Mouse (Mus musculus) CH12.LX (cell line): ENCODE results near the gene Rpl36al.

ENCODE experiments used
- CTCF ChIP-seq, 2 experiments: IDR thresholded peaks in 1 of 2; conservative IDR thresholded peaks in 1 of 2; 2 replicates each; pipeline ENCODE4 v1.5.1; 2011 to 2012; ENCODE audit warnings: low read depth in 2 of 2, low read length in 2 of 2, improper control_type of control experiment in 1 of 2, inconsistent platforms in 1 of 2, mild to moderate bottlenecking in 1 of 2, moderate library complexity in 1 of 2
- EP300 ChIP-seq: IDR thresholded peaks from 2 replicates; pipeline ENCODE4 v1.6.1; 2011; ENCODE audit warnings: low read length, improper control_type of control experiment
- PAX5 ChIP-seq: IDR thresholded peaks from 2 replicates; pipeline ENCODE4 v1.6.1; 2012; ENCODE audit warnings: low read length, inconsistent platforms, mixed read lengths
- RAD21 ChIP-seq: IDR thresholded peaks from 2 replicates; pipeline ENCODE4 v1.6.1; 2011; ENCODE audit warnings: low read depth, mild to moderate bottlenecking, low read length, improper control_type of control experiment, moderate library complexity

GRCm38 (mm10) chr12:69215000-69215785 is 31.3 kb upstream of the Rpl36al start:
- TF ChIP-seq RAD21 (no peak), EP300 (no peak), CTCF (conservative IDR thresholded peaks at IDR 0.05 in 1 of 2, IDR thresholded peaks at IDR 0.05 in 1 of 2; ENCODE audit: low read depth in 2 of 2, low read length in 2 of 2) (no peak), PAX5 (no peak)
